Mouse (Mus musculus): Measurements from ENCODE around the gene Ebf1. TPM values are rescaled to one million over a fixed set of nuclear protein-coding genes. Genes with fewer than 3 reads are reported as not detected.

The Ebf1 gene
- polyA plus RNA-seq, 1 experiment from 2014 or later = 111 TPM

GRCm38 (mm10) chr11:44775549-44775948, 158.4 kb downstream of the Ebf1 start:
- H3K27me3 ChIP-seq (ENCODE audit: control insufficient read depth, insufficient read depth, low read length) = no peaks in the 10 kb centered on the region
- no peak overlapping the region for H3K4me3 ChIP-seq (ENCODE audit: low read depth, low read length)
- H3K4me2 ChIP-seq (replicated peaks; ENCODE audit: low read depth, low read length) = no peak overlapping the region
- H3K9ac ChIP-seq (ENCODE audit: low read depth, low read length) = no peak overlapping the region
- H3K27ac ChIP-seq (ENCODE audit: low read depth, low read length) = no peak overlapping the region
- DNase-seq (ENCODE audit: low spot score) (no peak), ATAC-seq (ENCODE audit: low FRiP score) (no peak)
- H3K9me3 ChIP-seq (ENCODE audit: control insufficient read depth, low read length) = no peaks in the 10 kb centered on the region
- 95% methylated on average over 2 of the region's 2 CpGs for WGBS
- no peaks in the 10 kb centered on the region for H3K4me1 ChIP-seq (replicated peaks; ENCODE audit: control insufficient read depth, insufficient read depth, low read length)
- no peaks in the 10 kb centered on the region for H3K36me3 ChIP-seq (ENCODE audit: control insufficient read depth, insufficient read depth, low read length)

DNA sequence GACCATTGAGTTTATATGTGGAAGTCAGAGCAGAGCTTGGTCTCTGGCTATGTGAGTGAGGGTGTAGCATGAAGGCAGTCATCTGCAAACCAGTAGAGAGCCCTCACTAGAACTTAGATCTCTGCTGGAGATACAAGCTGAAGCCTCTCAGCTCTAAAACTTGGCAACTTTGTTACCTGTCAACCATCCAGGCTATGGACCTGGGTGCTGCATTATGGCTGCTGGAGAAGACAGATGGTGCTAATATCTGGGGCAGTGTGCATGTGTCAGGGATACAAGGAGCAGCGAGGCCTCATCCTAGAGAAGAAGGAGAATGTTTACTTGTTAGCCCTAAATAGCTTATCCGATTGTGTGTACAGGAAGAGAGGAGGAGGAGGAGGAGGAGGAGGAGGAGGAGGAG, 159.4 kb downstream of the Ebf1 start:
- Histone ChIP-seq H3K9ac (ENCODE audit: low read depth, low read length) (no peak overlapping the region), H3K4me1 (replicated peaks; ENCODE audit: control insufficient read depth, insufficient read depth, low read length) (no peaks in the 10 kb centered on the region), H3K4me3 (ENCODE audit: low read depth, low read length) (no peak overlapping the region), H3K36me3 (ENCODE audit: control insufficient read depth, insufficient read depth, low read length) (no peaks in the 10 kb centered on the region), H3K4me2 (replicated peaks; ENCODE audit: low read depth, low read length) (no peak overlapping the region), H3K27ac (ENCODE audit: low read depth, low read length) (no peak overlapping the region), H3K9me3 (ENCODE audit: control insufficient read depth, low read length) (no peaks in the 10 kb centered on the region), H3K27me3 (ENCODE audit: control insufficient read depth, insufficient read depth, low read length) (no peaks in the 10 kb centered on the region)
- WGBS = 83% methylated on average over 1 of the region's 2 CpGs
- ATAC-seq (ENCODE audit: low FRiP score) (no peak), DNase-seq (ENCODE audit: low spot score) (no peak)

DNA sequence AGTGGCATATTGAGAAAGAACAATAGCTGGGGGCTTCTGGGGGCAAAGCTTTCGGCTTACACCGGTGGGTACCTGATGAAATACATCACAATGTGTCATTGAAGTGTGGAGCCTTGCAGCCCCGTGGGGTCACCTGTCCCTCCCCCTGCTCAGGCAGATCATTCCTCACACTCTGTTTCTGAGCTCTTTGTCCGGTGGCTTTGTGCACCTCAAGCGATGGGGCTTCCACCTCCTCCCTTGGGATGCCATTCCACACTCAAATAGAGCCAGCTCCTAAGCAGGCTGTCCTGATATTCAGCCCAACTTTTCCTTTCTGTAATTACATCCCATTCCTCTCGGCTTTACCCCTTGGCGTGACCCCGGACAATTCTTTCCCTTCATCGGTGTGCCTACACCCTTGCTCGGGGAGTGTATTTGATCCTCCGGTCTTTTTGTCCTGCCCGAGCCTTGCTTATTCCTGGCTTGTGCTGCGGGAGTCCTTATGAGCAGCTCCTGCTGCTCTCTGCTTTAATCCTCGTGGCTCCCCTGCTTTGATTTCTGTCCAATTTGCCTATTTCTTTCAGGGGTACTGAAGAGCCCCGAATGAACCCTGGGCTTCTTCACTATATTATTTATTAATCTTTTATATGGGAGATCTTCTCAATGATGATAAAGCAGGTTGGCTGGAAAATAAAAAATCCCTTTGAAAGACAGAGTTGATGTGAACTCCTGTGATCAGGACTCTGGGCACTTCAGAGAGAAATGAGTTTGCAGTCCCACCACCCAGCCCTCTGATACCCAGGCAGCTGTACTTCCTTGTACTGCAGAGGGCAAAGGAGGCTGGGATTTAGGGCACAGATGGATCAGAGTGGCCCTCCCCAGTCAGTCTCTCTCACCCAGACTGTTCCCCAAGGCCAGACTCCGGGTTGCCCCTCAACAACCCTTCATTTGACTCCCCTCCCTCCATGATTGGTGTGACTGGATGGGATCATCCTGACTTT, 160.5 kb downstream of the Ebf1 start:
- Histone ChIP-seq H3K4me3 (ENCODE audit: low read depth, low read length) (no peak overlapping the region), H3K27me3 (ENCODE audit: control insufficient read depth, insufficient read depth, low read length) (no peaks in the 10 kb centered on the region), H3K4me2 (replicated peaks; ENCODE audit: low read depth, low read length) (no peak overlapping the region), H3K4me1 (replicated peaks; ENCODE audit: control insufficient read depth, insufficient read depth, low read length) (no peaks in the 10 kb centered on the region), H3K9me3 (ENCODE audit: control insufficient read depth, low read length) (no peaks in the 10 kb centered on the region), H3K36me3 (ENCODE audit: control insufficient read depth, insufficient read depth, low read length) (no peaks in the 10 kb centered on the region), H3K9ac (ENCODE audit: low read depth, low read length) (0 out of 2 replicates have a peak overlapping the region, but pooled peaks have one; percentile 11), H3K27ac (ENCODE audit: low read depth, low read length) (no peak overlapping the region)
- ATAC-seq (ENCODE audit: low FRiP score) (no peak), DNase-seq (ENCODE audit: low spot score) (no peak)
- 43% methylated on average over 16 of the region's 16 CpGs for WGBS

- no peaks in the 10 kb centered on the region for H3K9me3 ChIP-seq (ENCODE audit: control insufficient read depth, low read length)
- no peaks in the 10 kb centered on the region for H3K36me3 ChIP-seq (ENCODE audit: control insufficient read depth, insufficient read depth, low read length)
- WGBS = 97% methylated on average over 1 of the region's 1 CpGs
- no peaks in the 10 kb centered on the region for H3K4me1 ChIP-seq (replicated peaks; ENCODE audit: control insufficient read depth, insufficient read depth, low read length)
- H3K9ac ChIP-seq (ENCODE audit: low read depth, low read length) = no peak overlapping the region
- no peak overlapping the region for H3K4me2 ChIP-seq (replicated peaks; ENCODE audit: low read depth, low read length)
- no peak overlapping the region for H3K27ac ChIP-seq (ENCODE audit: low read depth, low read length)
- H3K4me3 ChIP-seq (ENCODE audit: low read depth, low read length) = no peak overlapping the region
- no peaks in the 10 kb centered on the region for H3K27me3 ChIP-seq (ENCODE audit: control insufficient read depth, insufficient read depth, low read length)
- ATAC-seq (ENCODE audit: low FRiP score) (no peak), DNase-seq (ENCODE audit: low spot score) (no peak)
These were observed 161.9 kb downstream of the Ebf1 start for GRCm38 (mm10) chr11:44779030-44779429.

DNA sequence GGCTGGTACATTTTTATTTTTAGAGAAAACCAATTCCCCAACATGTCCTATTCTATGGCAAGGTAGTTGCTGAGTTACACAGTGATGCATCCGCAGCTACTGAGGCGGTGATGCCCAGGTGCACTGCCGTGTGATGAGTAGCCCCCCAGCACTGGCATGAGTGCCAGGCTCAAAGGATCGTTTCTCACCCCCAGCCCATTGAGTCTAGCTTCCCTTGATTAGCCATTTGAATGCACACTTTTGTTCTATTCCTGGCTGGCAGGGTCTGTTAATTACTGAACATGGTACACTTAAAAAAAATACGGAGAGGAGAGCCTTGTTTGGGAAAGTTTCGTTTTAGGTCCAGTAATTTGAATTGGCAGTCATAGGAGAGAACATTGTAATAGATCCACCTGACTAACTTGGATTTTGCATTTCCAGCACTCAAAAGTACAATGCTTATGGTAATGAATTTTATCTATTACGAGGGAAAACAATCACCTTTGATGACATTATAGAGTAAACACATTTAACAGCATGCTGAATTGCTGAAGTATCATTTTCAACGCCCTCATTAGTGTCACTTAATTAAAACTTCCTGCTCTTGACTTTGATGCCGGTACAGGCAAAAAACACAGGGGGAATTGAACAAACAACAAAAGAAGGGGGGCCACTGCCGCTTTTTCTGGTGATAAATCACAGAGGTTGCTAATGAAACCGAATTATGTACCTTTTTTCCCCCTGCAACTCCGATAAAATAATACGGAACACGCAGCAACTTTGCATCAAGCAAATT, 167.3 kb downstream of the Ebf1 start:
- no peaks in the 10 kb centered on the region for H3K27me3 ChIP-seq (ENCODE audit: control insufficient read depth, insufficient read depth, low read length)

DNA sequence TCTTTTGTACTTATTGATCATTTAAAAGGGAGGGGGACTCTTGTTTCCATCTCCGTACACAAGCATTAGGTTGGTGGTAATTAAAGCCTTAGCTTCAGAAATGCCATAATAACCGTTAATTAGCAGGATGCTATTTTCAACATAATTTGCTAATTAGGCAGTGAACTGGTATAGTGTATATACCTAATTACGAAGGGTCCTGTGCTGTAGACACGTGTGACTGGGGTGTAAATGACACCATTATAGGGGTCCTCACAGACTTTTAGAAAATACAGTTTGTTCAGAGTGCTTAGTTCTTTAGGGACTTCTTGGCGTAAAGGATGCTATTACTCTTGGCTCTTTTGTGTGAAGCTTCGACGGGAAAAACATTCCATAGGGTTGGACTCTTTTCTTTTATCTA, 167.9 kb downstream of the Ebf1 start:
- Histone ChIP-seq H3K27ac (ENCODE audit: low read depth, low read length) (no peak overlapping the region), H3K4me1 (replicated peaks; ENCODE audit: control insufficient read depth, insufficient read depth, low read length) (0 out of 2 replicates have a peak, but pooled peaks cover 2% of the 10 kb centered on the region), H3K9me3 (ENCODE audit: control insufficient read depth, low read length) (no peaks in the 10 kb centered on the region), H3K4me3 (ENCODE audit: low read depth, low read length) (no peak overlapping the region), H3K36me3 (ENCODE audit: control insufficient read depth, insufficient read depth, low read length) (no peaks in the 10 kb centered on the region), H3K4me2 (replicated peaks; ENCODE audit: low read depth, low read length) (no peak overlapping the region), H3K9ac (ENCODE audit: low read depth, low read length) (no peak overlapping the region), H3K27me3 (ENCODE audit: control insufficient read depth, insufficient read depth, low read length) (no peaks in the 10 kb centered on the region)
- 50% methylated on average over 7 of the region's 7 CpGs for WGBS
- DNase-seq (ENCODE audit: low spot score) (no peak), ATAC-seq (ENCODE audit: low FRiP score) (no peak; the same call in 1 of the 2 replicates)

More for the DNA sequence above, 167.3 kb downstream of the Ebf1 start:
- H3K4me3 ChIP-seq (ENCODE audit: low read depth, low read length) = no peak overlapping the region
- H3K4me2 ChIP-seq (replicated peaks; ENCODE audit: low read depth, low read length) = no peak overlapping the region
- WGBS = 77% methylated on average over 14 of the region's 14 CpGs
- 0 out of 2 replicates have a peak, but pooled peaks cover 2% of the 10 kb centered on the region for H3K4me1 ChIP-seq (replicated peaks; ENCODE audit: control insufficient read depth, insufficient read depth, low read length)
- no peak for ATAC-seq (ENCODE audit: low FRiP score)
- no peak overlapping the region for H3K27ac ChIP-seq (ENCODE audit: low read depth, low read length)
- no peaks in the 10 kb centered on the region for H3K36me3 ChIP-seq (ENCODE audit: control insufficient read depth, insufficient read depth, low read length)
- DNase-seq (ENCODE audit: low spot score) = no peak
- H3K9ac ChIP-seq (ENCODE audit: low read depth, low read length) = no peak overlapping the region
- no peaks in the 10 kb centered on the region for H3K9me3 ChIP-seq (ENCODE audit: control insufficient read depth, low read length)

- H3K9me3 ChIP-seq (ENCODE audit: control insufficient read depth, low read length) = no peaks in the 10 kb centered on the region
- ATAC-seq (ENCODE audit: low FRiP score) = peak; percentile 51; the same call in 1 of the 2 replicates
- H3K4me1 ChIP-seq (replicated peaks; ENCODE audit: control insufficient read depth, insufficient read depth, low read length) = 0 out of 2 replicates have a peak, but pooled peaks cover 2% of the 10 kb centered on the region
- H3K9ac ChIP-seq (ENCODE audit: low read depth, low read length) = no peak overlapping the region
- H3K36me3 ChIP-seq (ENCODE audit: control insufficient read depth, insufficient read depth, low read length) = no peaks in the 10 kb centered on the region
- H3K4me3 ChIP-seq (ENCODE audit: low read depth, low read length) = no peak overlapping the region
- 37% methylated on average over 5 of the region's 5 CpGs for WGBS
- DNase-seq (ENCODE audit: low spot score) = no peak
- H3K27ac ChIP-seq (ENCODE audit: low read depth, low read length) = no peak overlapping the region
- H3K27me3 ChIP-seq (ENCODE audit: control insufficient read depth, insufficient read depth, low read length) = no peaks in the 10 kb centered on the region
- H3K4me2 ChIP-seq (replicated peaks; ENCODE audit: low read depth, low read length) = no peak overlapping the region
These were observed 168.4 kb downstream of the Ebf1 start for GRCm38 (mm10) chr11:44785479-44785878.

DNA sequence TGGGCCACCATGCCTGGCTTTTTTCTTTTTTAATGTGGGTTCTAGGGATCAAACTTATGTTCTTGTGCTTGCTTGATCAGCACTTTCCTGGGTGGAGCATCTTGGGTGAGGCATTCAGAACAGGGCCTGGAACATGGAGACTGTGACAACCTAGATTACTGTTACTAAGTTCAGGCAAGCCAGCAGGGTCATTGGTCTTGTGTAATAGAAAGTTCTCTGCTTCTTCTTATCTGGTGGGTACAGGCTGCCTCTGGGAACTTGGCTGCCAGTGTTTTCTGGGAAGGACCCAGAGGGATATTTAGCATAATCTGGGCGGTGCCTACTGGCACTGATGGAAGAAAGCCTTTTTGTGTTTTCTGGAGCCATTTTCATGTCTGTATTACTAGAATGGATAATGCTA, 170.9 kb downstream of the Ebf1 start:
- 0 out of 2 replicates have a peak, but pooled peaks cover 2% of the 10 kb centered on the region for H3K4me1 ChIP-seq (replicated peaks; ENCODE audit: control insufficient read depth, insufficient read depth, low read length)
- H3K4me3 ChIP-seq (ENCODE audit: low read depth, low read length) = no peak overlapping the region
- no peak for DNase-seq (ENCODE audit: low spot score)
- no peak for ATAC-seq (ENCODE audit: low FRiP score)
- no peaks in the 10 kb centered on the region for H3K36me3 ChIP-seq (ENCODE audit: control insufficient read depth, insufficient read depth, low read length)
- H3K9me3 ChIP-seq (ENCODE audit: control insufficient read depth, low read length) = no peaks in the 10 kb centered on the region
- no peak overlapping the region for H3K9ac ChIP-seq (ENCODE audit: low read depth, low read length)
- H3K27ac ChIP-seq (ENCODE audit: low read depth, low read length) = no peak overlapping the region
- H3K27me3 ChIP-seq (ENCODE audit: control insufficient read depth, insufficient read depth, low read length) = no peaks in the 10 kb centered on the region
- WGBS = 94% methylated on average over 1 of the region's 1 CpGs
- no peak overlapping the region for H3K4me2 ChIP-seq (replicated peaks; ENCODE audit: low read depth, low read length)
